Mouse (Mus musculus) forebrain, embryonic 16.5 days (tissue): ENCODE data around the gene Lrsam1. TPM values are rescaled to one million over a fixed set of nuclear protein-coding genes. Genes with fewer than 3 reads are reported as not detected.

ENCODE experiments used
- ATAC-seq: fragments of 200-750 bp; cut with Nextera tagmentation; 2 replicates; pipeline ENCODE4 v1.8.0; 2017; ENCODE audit warnings: mild to moderate bottlenecking, moderate library complexity
- H3K27ac ChIP-seq: fragments of 300-500 bp; sonication (generic); 2 replicates; pipeline ENCODE4 v1.5.1; 2014; ENCODE audit warnings: low read length, control low read depth
- H3K27me3 ChIP-seq: fragments of 300-500 bp; sonication (generic); replicated peaks from 2 replicates; pipeline ENCODE4 v1.6.1; 2014; ENCODE audit warnings: low read length; ENCODE audit not compliant: control insufficient read depth, insufficient read depth
- H3K36me3 ChIP-seq: fragments of 300-500 bp; sonication (generic); 2 replicates; pipeline ENCODE4 v1.6.1; 2014; ENCODE audit not compliant: control insufficient read depth, insufficient read depth
- H3K4me1 ChIP-seq: fragments of 300-500 bp; sonication (generic); replicated peaks from 2 replicates; pipeline ENCODE4 v1.6.1; 2014; ENCODE audit warnings: low read length; ENCODE audit not compliant: control insufficient read depth, insufficient read depth
- H3K4me2 ChIP-seq: fragments of 300-500 bp; sonication (generic); 2 replicates; pipeline ENCODE4 v1.6.1; 2014; ENCODE audit warnings: mild to moderate bottlenecking, low read length, control low read depth
- H3K4me3 ChIP-seq: fragments of 300-500 bp; sonication (generic); replicated peaks from 2 replicates; pipeline ENCODE4 v1.5.1; 2014; ENCODE audit warnings: mild to moderate bottlenecking, low read length, control low read depth
- H3K9ac ChIP-seq: fragments of 300-500 bp; sonication (generic); replicated peaks from 2 replicates; pipeline ENCODE4 v1.6.1; 2014; ENCODE audit warnings: low read depth, low read length, control low read depth
- H3K9me3 ChIP-seq: fragments of 300-500 bp; sonication (generic); 2 replicates; pipeline ENCODE4 v1.6.1; 2016; ENCODE audit warnings: low read length; ENCODE audit not compliant: control insufficient read depth
- WGBS: fragments of 180-500 bp; shearing (Covaris S2); extraction: QIAGEN DNeasy Blood & Tissue Kit; methylation state at CpG from one replicate; pipeline ENCODE4 v1.1.7; 2014; 5-methylcytosine and 5-hydroxymethylcytosine counted together
- polyA plus RNA-seq: library from polyadenylated mRNA; unstranded; fragments of >200 nt; fragmentation: Nextera tagmentation; extraction: Ambion mirVana; gene quantifications from 2 replicates; pipeline ENCODE4 v1.2.1, GENCODE M21; 2015

Gene Lrsam1
- polyA plus RNA-seq, 1 experiment from 2014 or later, result 21.9 TPM

- WGBS, result 23% methylated on average over 8 of the region's 8 CpGs
Measured at GRCm38 (mm10) chr2:32895606-32896106, 65.8 kb downstream of the Lrsam1 start.

GRCm38 (mm10) chr2:32894097-32894496 lies 67.3 kb downstream of the Lrsam1 start:
- H3K4me2 ChIP-seq, result no peak overlapping the region
- no peak for ATAC-seq
- H3K4me3 ChIP-seq, result no peak overlapping the region
- no peaks in the 10 kb centered on the region for H3K36me3 ChIP-seq
- no peak overlapping the region for H3K27ac ChIP-seq
- no peak overlapping the region for H3K9ac ChIP-seq
- H3K27me3 ChIP-seq, result no peaks in the 10 kb centered on the region
- H3K9me3 ChIP-seq, result no peaks in the 10 kb centered on the region
- 85% methylated on average over 2 of the region's 2 CpGs for WGBS
- peaks cover 19% of the 10 kb centered on the region for H3K4me1 ChIP-seq

More at GRCm38 (mm10) chr2:32895606-32896106, 65.8 kb downstream of the Lrsam1 start:
- H3K9me3 ChIP-seq, result no peaks in the 10 kb centered on the region
- H3K4me3 ChIP-seq, result no peak overlapping the region
- no peaks in the 10 kb centered on the region for H3K27me3 ChIP-seq
- H3K4me2 ChIP-seq, result no peak overlapping the region
- peak overlapping the region; percentile 66 for H3K27ac ChIP-seq
- H3K4me1 ChIP-seq, result peaks cover 19% of the 10 kb centered on the region
- H3K9ac ChIP-seq, result no peak overlapping the region
- ATAC-seq, result peak; percentile 52
- H3K36me3 ChIP-seq, result no peaks in the 10 kb centered on the region

GRCm38 (mm10) chr2:32892490-32892889 lies 68.9 kb downstream of the Lrsam1 start:
- no peaks in the 10 kb centered on the region for H3K9me3 ChIP-seq
- H3K27me3 ChIP-seq, result no peaks in the 10 kb centered on the region
- H3K4me1 ChIP-seq, result peaks cover 24% of the 10 kb centered on the region
- 90% methylated on average over 14 of the region's 14 CpGs for WGBS
- H3K27ac ChIP-seq, result no peak overlapping the region
- ATAC-seq, result no peak
- H3K4me3 ChIP-seq, result no peak overlapping the region
- H3K9ac ChIP-seq, result no peak overlapping the region
- H3K36me3 ChIP-seq, result no peaks in the 10 kb centered on the region
- no peak overlapping the region for H3K4me2 ChIP-seq

- Histone ChIP-seq H3K27ac (no peak overlapping the region), H3K9ac (no peak overlapping the region), H3K4me2 (no peak overlapping the region), H3K27me3 (no peaks in the 10 kb centered on the region), H3K36me3 (no peaks in the 10 kb centered on the region), H3K9me3 (no peaks in the 10 kb centered on the region), H3K4me1 (peaks cover 17% of the 10 kb centered on the region), H3K4me3 (no peak overlapping the region)
- WGBS, result 82% methylated on average over 9 of the region's 9 CpGs
- no peak for ATAC-seq
Measured at GRCm38 (mm10) chr2:32891278-32891677, 70.1 kb downstream of the Lrsam1 start.

GRCm38 (mm10) chr2:32890280-32890679 lies 71.1 kb downstream of the Lrsam1 start:
- Histone ChIP-seq H3K36me3 (no peaks in the 10 kb centered on the region), H3K9me3 (no peaks in the 10 kb centered on the region), H3K27me3 (no peaks in the 10 kb centered on the region), H3K4me3 (no peak overlapping the region), H3K9ac (no peak overlapping the region), H3K27ac (no peak overlapping the region), H3K4me2 (no peak overlapping the region), H3K4me1 (peaks cover 7% of the 10 kb centered on the region)
- 76% methylated on average over 3 of the region's 3 CpGs for WGBS
- ATAC-seq, result no peak

DNA sequence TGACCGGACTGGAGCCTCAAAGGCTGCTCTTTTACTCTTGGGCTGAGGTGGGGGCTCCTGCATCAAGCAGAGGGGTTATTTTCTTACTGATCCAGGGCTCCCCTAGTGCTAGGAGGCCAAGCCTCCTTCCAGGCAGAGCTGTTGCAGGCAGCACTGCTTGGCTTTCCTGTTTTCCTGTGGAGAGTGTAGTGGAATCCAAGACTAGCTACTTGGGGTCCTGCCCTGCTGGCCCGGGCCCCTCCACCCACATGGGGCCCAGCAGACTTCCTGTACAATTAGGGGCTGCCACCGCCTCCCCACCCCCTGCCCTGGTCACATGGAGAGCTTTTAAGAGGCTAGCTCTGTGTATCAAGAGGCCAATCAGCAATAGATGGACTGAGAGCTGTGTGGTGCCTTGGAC lies 72.9 kb downstream of the Lrsam1 start:
- no peak for ATAC-seq
- H3K36me3 ChIP-seq, result no peaks in the 10 kb centered on the region
- 43% methylated on average over 3 of the region's 3 CpGs for WGBS
- no peak overlapping the region for H3K4me3 ChIP-seq
- no peak overlapping the region for H3K9ac ChIP-seq
- H3K4me1 ChIP-seq, result peaks cover 5% of the 10 kb centered on the region
- H3K27ac ChIP-seq, result no peak overlapping the region
- H3K4me2 ChIP-seq, result no peak overlapping the region
- H3K9me3 ChIP-seq, result no peaks in the 10 kb centered on the region
- no peaks in the 10 kb centered on the region for H3K27me3 ChIP-seq

GRCm38 (mm10) chr2:32888029-32888428 lies 73.4 kb downstream of the Lrsam1 start:
- Histone ChIP-seq H3K4me2 (no peak overlapping the region), H3K27me3 (no peaks in the 10 kb centered on the region), H3K9ac (peak overlapping the region; percentile 36; the same call in 1 of the 2 replicates), H3K4me3 (no peak overlapping the region), H3K36me3 (no peaks in the 10 kb centered on the region), H3K9me3 (no peaks in the 10 kb centered on the region), H3K27ac (peak overlapping the region; percentile 24; the same call in 1 of the 2 replicates), H3K4me1 (peaks cover 5% of the 10 kb centered on the region)
- no peak for ATAC-seq
- 33% methylated on average over 9 of the region's 9 CpGs for WGBS

GRCm38 (mm10) chr2:32884745-32885144 lies 76.7 kb downstream of the Lrsam1 start:
- Histone ChIP-seq H3K27me3 (no peaks in the 10 kb centered on the region), H3K36me3 (no peaks in the 10 kb centered on the region), H3K4me3 (no peak overlapping the region), H3K9me3 (no peaks in the 10 kb centered on the region), H3K4me2 (no peak overlapping the region), H3K27ac (no peak overlapping the region), H3K4me1 (peaks cover 21% of the 10 kb centered on the region), H3K9ac (no peak overlapping the region)
- 39% methylated on average over 7 of the region's 7 CpGs for WGBS
- ATAC-seq, result no peak

- peaks cover 36% of the 10 kb centered on the region for H3K4me1 ChIP-seq
- H3K27ac ChIP-seq, result no peak overlapping the region
- 71% methylated on average over 11 of the region's 21 CpGs for WGBS
- H3K4me2 ChIP-seq, result no peak overlapping the region
- H3K36me3 ChIP-seq, result no peaks in the 10 kb centered on the region
- H3K4me3 ChIP-seq, result no peak overlapping the region
- no peak overlapping the region for H3K9ac ChIP-seq
- ATAC-seq, result peak; percentile 21; the same call in 1 of the 2 replicates
- H3K9me3 ChIP-seq, result no peaks in the 10 kb centered on the region
- H3K27me3 ChIP-seq, result no peaks in the 10 kb centered on the region
Measured at GRCm38 (mm10) chr2:32882283-32883043, 79.0 kb downstream of the Lrsam1 start.
